Mouse (Mus musculus): ENCODE measurements around the gene Gm13288. TPM values are rescaled to one million over a fixed set of nuclear protein-coding genes. Genes with fewer than 3 reads are reported as not detected.
"Not testable (repeated sequence)": the region's sequence is repeated elsewhere in the genome, so short reads cannot be mapped to it uniquely, and the experiment has no call there.

Gm13288 gene
- polyA plus RNA-seq, 1 experiment from 2014 or later = not detected

DNA sequence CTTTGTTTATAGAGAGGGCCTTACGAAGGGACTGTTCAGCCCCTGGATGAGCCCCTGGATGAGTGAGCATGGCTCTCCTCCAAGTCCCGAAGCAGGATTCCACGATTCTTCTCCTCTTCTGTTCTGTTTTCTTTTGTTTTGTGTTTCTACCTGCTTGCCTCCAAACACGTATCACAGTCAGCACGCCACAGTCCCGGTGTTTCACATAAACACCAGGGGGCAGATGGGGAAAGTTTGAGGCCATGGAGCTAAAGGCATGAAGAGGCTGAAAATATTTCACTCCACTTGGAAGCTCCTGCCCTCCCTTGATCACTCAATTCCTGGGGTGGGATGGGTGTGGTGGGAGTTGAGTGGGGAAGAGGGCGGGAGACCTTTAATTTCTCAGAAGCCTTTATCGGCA lies 43.6 kb upstream of the Gm13288 start:
- WGBS = 60% methylated on average over 6 of the region's 8 CpGs
- peak; percentile 16; the same call in 1 of the 2 replicates for TF ChIP-seq CTCF (IDR thresholded peaks at IDR 0.05; ENCODE audit: low read depth)
- not testable (repeated sequence) for DNase-seq (ENCODE audit: low spot score); H3K27ac ChIP-seq (replicated peaks); H3K4me3 ChIP-seq (ENCODE audit: low read depth, low read length); H3K36me3 ChIP-seq (ENCODE audit: control insufficient read depth, insufficient read depth, low read length); H3K27me3 ChIP-seq (ENCODE audit: control insufficient read depth, insufficient read depth, low read length); H3K9ac ChIP-seq (ENCODE audit: low read length); H3K9me3 ChIP-seq (ENCODE audit: control insufficient read depth, low read length); ATAC-seq (ENCODE audit: low FRiP score, low TSS enrichment); H3K4me2 ChIP-seq (replicated peaks; ENCODE audit: low read depth); H3K4me1 ChIP-seq (replicated peaks; ENCODE audit: control insufficient read depth, insufficient read depth)

DNA sequence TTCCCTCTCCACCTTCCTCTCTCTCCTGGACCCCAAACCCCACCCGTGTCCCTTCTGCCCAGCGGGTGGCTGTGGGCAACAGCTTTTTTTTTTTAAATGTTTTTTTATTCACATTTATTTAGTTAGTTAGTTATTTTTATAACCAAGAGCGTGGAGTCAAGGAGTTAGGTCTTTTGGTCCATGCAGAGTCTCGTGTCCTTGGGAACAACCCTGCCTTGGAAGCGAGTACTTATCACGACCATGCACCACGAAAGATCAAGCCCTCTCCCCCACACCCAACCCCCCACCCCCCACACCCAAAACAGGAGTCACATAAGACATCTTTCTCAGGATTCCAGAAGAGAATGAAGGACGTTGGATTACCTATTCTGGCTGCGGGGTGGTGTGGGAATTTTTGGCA lies 43.0 kb upstream of the Gm13288 start:
- not testable (repeated sequence) for ATAC-seq (ENCODE audit: low FRiP score, low TSS enrichment); H3K9me3 ChIP-seq (ENCODE audit: control insufficient read depth, low read length); H3K4me1 ChIP-seq (replicated peaks; ENCODE audit: control insufficient read depth, insufficient read depth); H3K9ac ChIP-seq (ENCODE audit: low read length); H3K36me3 ChIP-seq (ENCODE audit: control insufficient read depth, insufficient read depth, low read length); H3K4me2 ChIP-seq (replicated peaks; ENCODE audit: low read depth); H3K27ac ChIP-seq (replicated peaks); DNase-seq (ENCODE audit: low spot score); H3K27me3 ChIP-seq (ENCODE audit: control insufficient read depth, insufficient read depth, low read length); H3K4me3 ChIP-seq (ENCODE audit: low read depth, low read length)
- WGBS = 51% methylated on average over 8 of the region's 9 CpGs

DNA sequence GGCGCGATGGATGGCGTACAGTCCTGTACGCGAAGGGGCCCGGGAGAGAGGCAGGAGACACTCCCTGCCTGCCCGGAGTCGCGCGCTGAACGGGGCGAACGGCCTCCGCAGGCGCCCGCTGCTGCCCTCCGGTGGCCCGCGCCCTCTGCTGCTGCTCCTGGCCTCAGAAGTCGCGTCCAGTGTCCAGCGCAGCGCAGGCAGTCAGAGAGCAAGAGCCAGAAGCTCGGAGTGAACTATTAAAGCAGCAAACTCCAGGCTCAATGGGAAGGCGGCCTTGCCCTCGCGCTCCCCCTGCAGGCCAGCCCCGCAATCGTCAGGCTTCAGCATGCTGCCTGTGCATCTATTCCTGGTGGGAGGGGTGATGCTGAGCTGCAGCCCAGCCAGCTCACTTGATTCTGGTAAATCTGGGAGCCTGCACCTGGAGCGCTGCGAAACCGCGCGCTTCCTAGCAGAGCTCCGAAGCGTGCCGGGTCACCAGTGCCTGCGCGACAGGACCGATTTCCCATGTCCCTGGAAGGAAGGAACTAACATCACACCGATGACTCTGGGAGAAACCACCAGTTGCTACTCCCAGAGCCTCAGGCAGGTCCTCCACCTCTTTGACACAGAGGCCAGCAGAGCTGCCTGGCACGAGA lies 41.8 kb upstream of the Gm13288 start:
- peak; percentile 67 for TF ChIP-seq CTCF (IDR thresholded peaks at IDR 0.05; ENCODE audit: low read depth)
- H3K9ac ChIP-seq (ENCODE audit: low read length); H3K36me3 ChIP-seq (ENCODE audit: control insufficient read depth, insufficient read depth, low read length); H3K4me1 ChIP-seq (replicated peaks; ENCODE audit: control insufficient read depth, insufficient read depth); H3K9me3 ChIP-seq (ENCODE audit: control insufficient read depth, low read length); H3K27ac ChIP-seq (replicated peaks); ATAC-seq (ENCODE audit: low FRiP score, low TSS enrichment); H3K27me3 ChIP-seq (ENCODE audit: control insufficient read depth, insufficient read depth, low read length): not testable (repeated sequence)
- DNase-seq (ENCODE audit: low spot score) = peak; percentile 70
- H3K4me2 ChIP-seq (replicated peaks; ENCODE audit: low read depth) = peak overlapping the region; percentile 35; the same call in 1 of the 2 replicates
- H3K4me3 ChIP-seq (ENCODE audit: low read depth, low read length) = 0 out of 2 replicates have a peak overlapping the region, but pooled peaks have one; percentile 13
- WGBS = 2% methylated on average over 17 of the region's 42 CpGs

DNA sequence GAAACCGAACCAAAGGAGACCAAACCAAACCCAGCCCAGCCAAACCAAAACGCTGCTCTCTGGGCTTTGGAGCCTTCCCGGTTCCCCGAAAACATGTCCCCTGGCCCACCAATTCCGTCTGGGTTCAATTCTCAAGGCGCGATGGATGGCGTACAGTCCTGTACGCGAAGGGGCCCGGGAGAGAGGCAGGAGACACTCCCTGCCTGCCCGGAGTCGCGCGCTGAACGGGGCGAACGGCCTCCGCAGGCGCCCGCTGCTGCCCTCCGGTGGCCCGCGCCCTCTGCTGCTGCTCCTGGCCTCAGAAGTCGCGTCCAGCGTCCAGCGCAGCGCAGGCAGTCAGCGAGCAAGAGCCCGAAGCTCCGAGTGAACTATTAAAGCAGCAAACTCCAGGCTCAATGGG lies 31.8 kb upstream of the Gm13288 start, which contains the start of gene Gm13290:
Gene Gm13290, plus strand, starts transcription at position 301 of the 400 bp plus-strand sequence.
- not testable (repeated sequence) for H3K27ac ChIP-seq (replicated peaks); H3K36me3 ChIP-seq (ENCODE audit: control insufficient read depth, insufficient read depth, low read length); DNase-seq (ENCODE audit: low spot score); H3K27me3 ChIP-seq (ENCODE audit: control insufficient read depth, insufficient read depth, low read length); H3K9me3 ChIP-seq (ENCODE audit: control insufficient read depth, low read length); ATAC-seq (ENCODE audit: low FRiP score, low TSS enrichment); H3K4me2 ChIP-seq (replicated peaks; ENCODE audit: low read depth); H3K4me3 ChIP-seq (ENCODE audit: low read depth, low read length); H3K9ac ChIP-seq (ENCODE audit: low read length); H3K4me1 ChIP-seq (replicated peaks; ENCODE audit: control insufficient read depth, insufficient read depth)
- WGBS = no CpG with 5 or more reads among the region's 32 CpGs

DNA sequence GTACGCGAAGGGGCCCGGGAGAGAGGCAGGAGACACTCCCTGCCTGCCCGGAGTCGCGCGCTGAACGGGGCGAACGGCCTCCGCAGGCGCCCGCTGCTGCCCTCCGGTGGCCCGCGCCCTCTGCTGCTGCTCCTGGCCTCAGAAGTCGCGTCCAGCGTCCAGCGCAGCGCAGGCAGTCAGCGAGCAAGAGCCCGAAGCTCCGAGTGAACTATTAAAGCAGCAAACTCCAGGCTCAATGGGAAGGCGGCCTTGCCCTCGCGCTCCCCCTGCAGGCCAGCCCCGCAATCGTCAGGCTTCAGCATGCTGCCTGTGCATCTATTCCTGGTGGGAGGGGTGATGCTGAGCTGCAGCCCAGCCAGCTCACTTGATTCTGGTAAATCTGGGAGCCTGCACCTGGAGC lies 28.7 kb upstream of the Gm13288 start, which contains the start of gene Gm13289:
Gene Gm13289, plus strand, starts transcription at position 301 of the 400 bp plus-strand sequence.
- H3K27me3 ChIP-seq (ENCODE audit: control insufficient read depth, insufficient read depth, low read length); DNase-seq (ENCODE audit: low spot score); H3K9ac ChIP-seq (ENCODE audit: low read length); ATAC-seq (ENCODE audit: low FRiP score, low TSS enrichment); H3K9me3 ChIP-seq (ENCODE audit: control insufficient read depth, low read length); H3K27ac ChIP-seq (replicated peaks); H3K4me2 ChIP-seq (replicated peaks; ENCODE audit: low read depth); H3K4me3 ChIP-seq (ENCODE audit: low read depth, low read length); H3K4me1 ChIP-seq (replicated peaks; ENCODE audit: control insufficient read depth, insufficient read depth); H3K36me3 ChIP-seq (ENCODE audit: control insufficient read depth, insufficient read depth, low read length): not testable (repeated sequence)
- no CpG with 5 or more reads among the region's 29 CpGs for WGBS

DNA sequence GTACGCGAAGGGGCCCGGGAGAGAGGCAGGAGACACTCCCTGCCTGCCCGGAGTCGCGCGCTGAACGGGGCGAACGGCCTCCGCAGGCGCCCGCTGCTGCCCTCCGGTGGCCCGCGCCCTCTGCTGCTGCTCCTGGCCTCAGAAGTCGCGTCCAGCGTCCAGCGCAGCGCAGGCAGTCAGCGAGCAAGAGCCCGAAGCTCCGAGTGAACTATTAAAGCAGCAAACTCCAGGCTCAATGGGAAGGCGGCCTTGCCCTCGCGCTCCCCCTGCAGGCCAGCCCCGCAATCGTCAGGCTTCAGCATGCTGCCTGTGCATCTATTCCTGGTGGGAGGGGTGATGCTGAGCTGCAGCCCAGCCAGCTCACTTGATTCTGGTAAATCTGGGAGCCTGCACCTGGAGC lies 25.8 kb upstream of the Gm13288 start, which contains the start of gene Gm13272:
Gene Gm13272, plus strand, starts transcription at position 301 of the 400 bp plus-strand sequence.
- H3K4me3 ChIP-seq (ENCODE audit: low read depth, low read length); H3K9me3 ChIP-seq (ENCODE audit: control insufficient read depth, low read length); H3K36me3 ChIP-seq (ENCODE audit: control insufficient read depth, insufficient read depth, low read length); H3K27ac ChIP-seq (replicated peaks); H3K9ac ChIP-seq (ENCODE audit: low read length); H3K4me2 ChIP-seq (replicated peaks; ENCODE audit: low read depth); H3K27me3 ChIP-seq (ENCODE audit: control insufficient read depth, insufficient read depth, low read length); ATAC-seq (ENCODE audit: low FRiP score, low TSS enrichment); H3K4me1 ChIP-seq (replicated peaks; ENCODE audit: control insufficient read depth, insufficient read depth); DNase-seq (ENCODE audit: low spot score): not testable (repeated sequence)
- WGBS = no CpG with 5 or more reads among the region's 29 CpGs

DNA sequence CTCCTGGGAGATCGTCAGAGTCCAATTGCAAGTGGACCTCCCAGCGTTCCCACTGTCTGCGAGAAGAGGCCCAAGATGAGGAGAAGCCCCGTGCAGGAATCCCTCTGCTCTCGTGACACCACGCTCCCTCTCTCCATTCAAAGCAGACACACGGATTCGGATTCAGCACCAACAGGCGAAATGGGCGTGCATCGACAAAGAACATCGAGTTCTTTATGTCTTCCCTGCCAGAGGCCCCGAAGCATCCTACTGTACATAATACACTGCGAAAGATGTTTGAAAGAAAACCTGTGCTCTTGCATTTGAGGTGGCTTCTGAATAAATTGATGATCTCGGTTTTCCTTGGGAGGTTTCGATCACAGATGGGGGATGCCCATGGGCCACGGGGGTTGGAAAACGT lies 25.0 kb upstream of the Gm13288 start:
- 46% methylated on average over 15 of the region's 18 CpGs for WGBS
- not testable (repeated sequence) for DNase-seq (ENCODE audit: low spot score); H3K9ac ChIP-seq (ENCODE audit: low read length); H3K4me2 ChIP-seq (replicated peaks; ENCODE audit: low read depth); H3K27me3 ChIP-seq (ENCODE audit: control insufficient read depth, insufficient read depth, low read length); H3K36me3 ChIP-seq (ENCODE audit: control insufficient read depth, insufficient read depth, low read length); H3K4me1 ChIP-seq (replicated peaks; ENCODE audit: control insufficient read depth, insufficient read depth); H3K4me3 ChIP-seq (ENCODE audit: low read depth, low read length); ATAC-seq (ENCODE audit: low FRiP score, low TSS enrichment); H3K9me3 ChIP-seq (ENCODE audit: control insufficient read depth, low read length); H3K27ac ChIP-seq (replicated peaks)

DNA sequence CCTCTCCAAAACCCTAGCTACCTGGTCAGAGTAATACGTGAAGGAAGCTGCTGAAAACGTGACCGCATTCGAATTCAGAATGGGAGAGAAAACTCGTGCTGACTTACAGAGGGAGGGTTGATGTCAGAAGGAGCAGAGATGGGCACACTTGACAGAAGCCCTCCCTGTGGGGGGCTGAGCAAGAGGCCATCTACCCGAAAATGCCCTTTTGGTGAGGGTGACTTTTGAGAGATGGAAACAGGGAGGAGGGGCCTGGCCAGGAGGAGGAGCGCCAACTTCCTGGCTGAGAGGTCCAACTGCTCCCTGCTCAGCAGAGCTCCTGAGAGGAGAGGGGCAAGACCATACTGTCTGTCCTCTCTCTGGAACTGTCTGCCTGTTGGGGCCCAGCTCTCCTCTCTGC lies 23.5 kb upstream of the Gm13288 start, which contains the start of gene Ifnz:
Gene Ifnz, plus strand, starts transcription at position 301 of the 400 bp plus-strand sequence.
- not testable (repeated sequence) for H3K9me3 ChIP-seq (ENCODE audit: control insufficient read depth, low read length); H3K9ac ChIP-seq (ENCODE audit: low read length); H3K27ac ChIP-seq (replicated peaks); DNase-seq (ENCODE audit: low spot score); H3K27me3 ChIP-seq (ENCODE audit: control insufficient read depth, insufficient read depth, low read length); H3K36me3 ChIP-seq (ENCODE audit: control insufficient read depth, insufficient read depth, low read length); ATAC-seq (ENCODE audit: low FRiP score, low TSS enrichment); H3K4me3 ChIP-seq (ENCODE audit: low read depth, low read length); H3K4me1 ChIP-seq (replicated peaks; ENCODE audit: control insufficient read depth, insufficient read depth)
- 0 out of 2 replicates have a peak within 1 kb of the TSS, but pooled peaks have one; percentile 29 for H3K4me2 ChIP-seq (replicated peaks; ENCODE audit: low read depth)
- WGBS = 32% methylated on average over 4 of the region's 7 CpGs

All from stomach, postnatal 0 days (tissue).